Mouse (Mus musculus): Measurements from ENCODE around the gene Cpt1b. TPM values are rescaled to one million over a fixed set of nuclear protein-coding genes. Genes with fewer than 3 reads are reported as not detected.
"Not testable (repeated sequence)": the region's sequence is repeated elsewhere in the genome, so short reads cannot be mapped to it uniquely, and the experiment has no call there.

Gene Cpt1b
- polyA plus RNA-seq, 1 experiment from 2014 or later = 1.2 TPM

DNA sequence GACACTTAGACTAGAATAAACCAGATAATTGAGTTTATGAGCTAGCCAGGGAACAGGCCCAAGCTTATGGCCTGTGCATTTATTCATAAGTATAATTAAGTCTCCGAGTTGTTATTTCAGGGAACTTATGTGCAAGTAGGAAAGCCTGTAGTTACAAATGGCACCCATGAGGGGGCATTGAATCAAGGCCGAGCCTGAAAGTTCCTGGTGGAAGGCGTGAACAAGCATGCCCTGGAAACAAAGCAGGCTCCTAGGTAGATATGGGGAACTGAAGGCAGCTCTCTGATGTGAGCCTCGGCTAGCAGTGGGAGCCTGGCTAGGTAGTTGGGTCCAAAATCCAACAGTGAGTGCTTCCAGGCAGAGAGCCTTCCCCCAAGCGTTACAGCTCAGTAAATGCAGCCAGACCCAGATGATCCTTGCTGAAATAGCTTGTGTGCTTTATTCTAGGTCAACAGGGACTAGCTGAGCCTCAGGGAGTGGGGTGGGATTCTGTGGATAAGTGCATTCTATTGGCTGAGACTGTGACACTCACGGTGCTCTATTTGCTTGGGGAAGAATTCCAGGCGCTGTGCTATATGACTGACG lies 16.9 kb upstream of the Cpt1b start:
- H3K27me3 ChIP-seq (ENCODE audit: control insufficient read depth, insufficient read depth, low read length) = no peaks in the 10 kb centered on the region
- H3K27ac ChIP-seq = no peak overlapping the region
- no peaks in the 10 kb centered on the region for H3K4me1 ChIP-seq (replicated peaks; ENCODE audit: control insufficient read depth, insufficient read depth, low read length)
- peak; percentile 38 for DNase-seq (ENCODE audit: low spot score)
- no peak overlapping the region for H3K9ac ChIP-seq
- ATAC-seq (ENCODE audit: low FRiP score) = no peak
- H3K9me3 ChIP-seq (ENCODE audit: control insufficient read depth, low read length) = no peaks in the 10 kb centered on the region
- no peak overlapping the region for H3K4me3 ChIP-seq (replicated peaks; ENCODE audit: low read length)
- WGBS = 44% methylated on average over 8 of the region's 8 CpGs
- no peaks in the 10 kb centered on the region for H3K36me3 ChIP-seq (replicated peaks; ENCODE audit: control insufficient read depth, insufficient read depth)
- no peak overlapping the region for H3K4me2 ChIP-seq (replicated peaks)

DNA sequence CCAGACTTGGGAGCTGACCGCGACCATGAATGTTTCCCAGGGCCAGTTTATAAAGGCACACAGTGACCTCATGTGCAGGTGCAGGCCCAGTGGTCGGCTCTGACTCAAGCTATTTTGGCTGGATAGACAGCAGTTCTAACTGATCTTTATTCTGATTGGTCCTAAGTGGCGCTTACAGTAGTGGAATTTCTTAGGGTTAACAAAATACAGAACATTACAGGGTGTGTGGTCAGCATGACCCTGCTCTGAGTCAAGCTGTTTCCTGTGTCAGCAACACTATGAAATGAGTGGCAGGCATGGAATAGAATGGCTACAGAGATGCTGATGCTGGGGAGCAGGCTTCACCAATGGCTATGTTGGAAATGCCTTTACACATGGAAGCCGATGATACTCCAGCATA lies 10.2 kb upstream of the Cpt1b start:
- no peak overlapping the region for H3K9ac ChIP-seq
- H3K27ac ChIP-seq = no peak overlapping the region
- H3K36me3 ChIP-seq (replicated peaks; ENCODE audit: control insufficient read depth, insufficient read depth) = no peaks in the 10 kb centered on the region
- no peaks in the 10 kb centered on the region for H3K27me3 ChIP-seq (ENCODE audit: control insufficient read depth, insufficient read depth, low read length)
- ATAC-seq (ENCODE audit: low FRiP score) (no peak), DNase-seq (ENCODE audit: low spot score) (no peak)
- H3K4me1 ChIP-seq (replicated peaks; ENCODE audit: control insufficient read depth, insufficient read depth, low read length) = no peaks in the 10 kb centered on the region
- H3K4me2 ChIP-seq (replicated peaks) = no peak overlapping the region
- H3K9me3 ChIP-seq (ENCODE audit: control insufficient read depth, low read length) = no peaks in the 10 kb centered on the region
- no peak overlapping the region for H3K4me3 ChIP-seq (replicated peaks; ENCODE audit: low read length)
- WGBS = 85% methylated on average over 5 of the region's 5 CpGs

DNA sequence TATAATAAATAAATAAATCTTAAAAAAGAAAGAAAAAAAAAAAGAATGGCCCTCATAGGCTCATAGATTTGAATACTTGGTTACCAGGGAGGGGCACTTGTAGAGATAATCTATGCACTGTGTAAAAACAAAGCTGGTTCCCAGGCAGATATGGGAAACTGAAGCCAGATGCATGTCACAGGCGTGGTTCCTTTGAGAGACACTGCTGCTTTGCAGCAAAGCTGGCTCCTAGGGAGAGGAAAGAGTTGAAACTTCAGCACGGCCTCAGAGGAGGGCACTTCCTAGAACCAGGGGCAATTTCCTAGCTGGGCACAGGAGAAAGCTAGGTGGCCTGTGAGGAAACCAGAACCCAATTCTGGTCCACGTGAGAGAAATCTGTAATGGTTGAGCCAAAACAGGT lies 8.5 kb upstream of the Cpt1b start:
- ATAC-seq (ENCODE audit: low FRiP score) (no peak), DNase-seq (ENCODE audit: low spot score) (no peak)
- Histone ChIP-seq H3K36me3 (replicated peaks; ENCODE audit: control insufficient read depth, insufficient read depth) (no peaks in the 10 kb centered on the region), H3K9ac (no peak overlapping the region), H3K27me3 (ENCODE audit: control insufficient read depth, insufficient read depth, low read length) (no peaks in the 10 kb centered on the region), H3K4me2 (replicated peaks) (no peak overlapping the region), H3K27ac (no peak overlapping the region), H3K4me1 (replicated peaks; ENCODE audit: control insufficient read depth, insufficient read depth, low read length) (no peaks in the 10 kb centered on the region), H3K4me3 (replicated peaks; ENCODE audit: low read length) (no peak overlapping the region), H3K9me3 (ENCODE audit: control insufficient read depth, low read length) (no peaks in the 10 kb centered on the region)
- 81% methylated on average over 3 of the region's 3 CpGs for WGBS

GRCm38 (mm10) chr15:89432946-89433345 lies 7.3 kb upstream of the Cpt1b start:
- H3K4me2 ChIP-seq (replicated peaks) = no peak overlapping the region
- H3K4me3 ChIP-seq (replicated peaks; ENCODE audit: low read length) = no peak overlapping the region
- H3K36me3 ChIP-seq (replicated peaks; ENCODE audit: control insufficient read depth, insufficient read depth) = 0 out of 2 replicates have a peak, but pooled peaks cover 2% of the 10 kb centered on the region
- H3K27ac ChIP-seq = no peak overlapping the region
- H3K27me3 ChIP-seq (ENCODE audit: control insufficient read depth, insufficient read depth, low read length) = no peaks in the 10 kb centered on the region
- H3K4me1 ChIP-seq (replicated peaks; ENCODE audit: control insufficient read depth, insufficient read depth, low read length) = peaks cover 9% of the 10 kb centered on the region
- no peaks in the 10 kb centered on the region for H3K9me3 ChIP-seq (ENCODE audit: control insufficient read depth, low read length)
- 76% methylated on average over 4 of the region's 4 CpGs for WGBS
- H3K9ac ChIP-seq = no peak overlapping the region
- DNase-seq (ENCODE audit: low spot score) = no peak
- no peak for ATAC-seq (ENCODE audit: low FRiP score)

DNA sequence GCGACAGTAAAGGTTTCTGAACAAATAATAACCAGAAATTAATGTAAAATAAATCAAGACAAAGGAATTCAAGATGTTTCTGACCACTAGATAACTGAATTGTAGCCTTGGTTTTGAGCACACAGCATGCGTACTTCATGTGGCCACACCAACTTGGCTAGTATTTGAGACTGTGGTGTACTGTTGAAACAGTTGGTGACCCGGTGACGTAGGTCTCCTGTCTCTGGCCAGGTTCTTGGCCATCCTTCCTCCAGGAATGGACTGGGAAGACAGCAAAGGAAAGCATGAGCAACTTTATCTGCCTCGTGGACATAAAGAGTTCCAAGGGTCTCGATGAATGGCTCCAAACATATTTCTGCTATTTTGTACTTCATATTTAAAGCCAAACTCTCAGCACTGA lies 6.1 kb upstream of the Cpt1b start:
- no peak overlapping the region for H3K4me2 ChIP-seq (replicated peaks)
- H3K27me3 ChIP-seq (ENCODE audit: control insufficient read depth, insufficient read depth, low read length) = no peaks in the 10 kb centered on the region
- no peak overlapping the region for H3K4me3 ChIP-seq (replicated peaks; ENCODE audit: low read length)
- H3K9ac ChIP-seq = no peak overlapping the region
- no peak overlapping the region for H3K27ac ChIP-seq
- H3K36me3 ChIP-seq (replicated peaks; ENCODE audit: control insufficient read depth, insufficient read depth) = peaks cover 13% of the 10 kb centered on the region
- no peak for ATAC-seq (ENCODE audit: low FRiP score)
- no peaks in the 10 kb centered on the region for H3K9me3 ChIP-seq (ENCODE audit: control insufficient read depth, low read length)
- 94% methylated on average over 6 of the region's 6 CpGs for WGBS
- H3K4me1 ChIP-seq (replicated peaks; ENCODE audit: control insufficient read depth, insufficient read depth, low read length) = peaks cover 9% of the 10 kb centered on the region
- DNase-seq (ENCODE audit: low spot score) = no peak

DNA sequence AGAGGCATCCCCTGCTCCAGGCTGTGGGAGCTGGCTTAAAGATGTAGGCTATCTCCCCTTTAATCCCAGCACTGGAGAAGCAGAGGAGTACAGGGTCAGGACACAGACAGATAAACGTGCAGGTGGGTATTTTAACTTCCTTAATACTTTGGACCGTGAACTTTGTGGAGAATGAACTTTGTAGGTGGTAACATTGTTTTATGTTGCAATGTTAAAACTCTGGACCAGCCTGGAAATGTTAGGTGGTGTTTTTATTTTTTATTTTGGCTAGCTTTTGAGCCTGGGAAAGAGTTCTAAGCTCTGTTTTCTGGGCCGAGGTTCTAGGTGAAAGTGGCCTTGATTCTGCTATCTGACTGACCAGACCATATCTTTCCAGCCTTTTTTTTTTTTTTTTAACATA lies 5.6 kb upstream of the Cpt1b start:
- peaks cover 9% of the 10 kb centered on the region for H3K4me1 ChIP-seq (replicated peaks; ENCODE audit: control insufficient read depth, insufficient read depth, low read length)
- no peak overlapping the region for H3K27ac ChIP-seq
- WGBS = 95% methylated on average over 3 of the region's 3 CpGs
- H3K9me3 ChIP-seq (ENCODE audit: control insufficient read depth, low read length) = no peaks in the 10 kb centered on the region
- peaks cover 18% of the 10 kb centered on the region for H3K36me3 ChIP-seq (replicated peaks; ENCODE audit: control insufficient read depth, insufficient read depth)
- no peaks in the 10 kb centered on the region for H3K27me3 ChIP-seq (ENCODE audit: control insufficient read depth, insufficient read depth, low read length)
- H3K4me2 ChIP-seq (replicated peaks) = 0 out of 2 replicates have a peak overlapping the region, but pooled peaks have one; percentile 84
- no peak overlapping the region for H3K9ac ChIP-seq
- ATAC-seq (ENCODE audit: low FRiP score) (no peak), DNase-seq (ENCODE audit: low spot score) (no peak)
- no peak overlapping the region for H3K4me3 ChIP-seq (replicated peaks; ENCODE audit: low read length)

DNA sequence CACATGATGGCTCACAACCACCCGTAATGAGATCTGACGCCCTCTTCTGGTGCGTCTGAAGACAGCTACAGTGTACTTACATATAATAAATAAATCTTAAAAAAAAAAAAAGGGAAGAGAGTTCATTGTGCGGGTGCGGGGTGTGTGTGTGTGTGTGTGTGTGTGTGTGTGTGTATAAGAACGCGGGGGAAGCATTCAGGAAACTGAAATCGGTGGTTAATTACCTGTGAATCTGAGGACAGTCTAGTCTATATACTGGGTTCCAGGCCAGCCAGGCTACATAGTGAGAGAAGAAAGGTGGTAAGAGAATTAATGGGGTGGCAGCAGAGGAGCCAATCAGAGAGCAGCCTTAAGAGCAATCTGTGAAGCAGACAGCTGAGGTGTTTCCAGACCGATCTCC lies 5.1 kb upstream of the Cpt1b start:
- not testable (repeated sequence) for H3K4me1 ChIP-seq (replicated peaks; ENCODE audit: control insufficient read depth, insufficient read depth, low read length); H3K27me3 ChIP-seq (ENCODE audit: control insufficient read depth, insufficient read depth, low read length); DNase-seq (ENCODE audit: low spot score); H3K27ac ChIP-seq; ATAC-seq (ENCODE audit: low FRiP score); H3K9me3 ChIP-seq (ENCODE audit: control insufficient read depth, low read length); H3K4me3 ChIP-seq (replicated peaks; ENCODE audit: low read length); H3K9ac ChIP-seq
- H3K36me3 ChIP-seq (replicated peaks; ENCODE audit: control insufficient read depth, insufficient read depth) = peaks cover 23% of the 10 kb centered on the region
- 90% methylated on average over 6 of the region's 9 CpGs for WGBS
- H3K4me2 ChIP-seq (replicated peaks) = peak overlapping the region; percentile 84

DNA sequence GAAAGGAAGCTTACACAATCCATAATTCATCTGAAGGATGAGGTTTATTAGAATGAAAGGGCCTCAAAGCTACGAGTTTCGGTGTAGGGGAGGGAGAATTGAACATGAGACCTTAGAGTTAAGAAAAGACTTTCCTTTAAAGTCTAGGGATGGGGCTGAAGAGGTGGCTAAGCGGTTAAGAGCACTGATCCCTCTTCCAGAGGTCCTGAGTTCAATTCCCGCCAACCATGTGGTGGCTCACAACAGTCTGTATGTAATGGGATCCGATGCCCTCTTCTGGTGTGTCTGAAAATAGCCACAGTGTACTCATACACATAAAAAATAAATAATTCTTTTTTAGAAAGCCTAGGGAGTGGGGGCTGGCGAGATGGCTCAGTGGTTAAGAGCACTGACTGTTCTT lies 4.7 kb upstream of the Cpt1b start:
- DNase-seq (ENCODE audit: low spot score) (no peak), ATAC-seq (ENCODE audit: low FRiP score) (no peak)
- peak overlapping the region; percentile 59 for H3K4me3 ChIP-seq (replicated peaks; ENCODE audit: low read length)
- peak overlapping the region; percentile 94 for H3K27ac ChIP-seq
- H3K4me2 ChIP-seq (replicated peaks) = peak overlapping the region; percentile 84
- H3K4me1 ChIP-seq (replicated peaks; ENCODE audit: control insufficient read depth, insufficient read depth, low read length) = peaks cover 9% of the 10 kb centered on the region
- H3K9me3 ChIP-seq (ENCODE audit: control insufficient read depth, low read length) = no peaks in the 10 kb centered on the region
- 49% methylated on average over 6 of the region's 6 CpGs for WGBS
- H3K9ac ChIP-seq = peak overlapping the region; percentile 70
- no peaks in the 10 kb centered on the region for H3K27me3 ChIP-seq (ENCODE audit: control insufficient read depth, insufficient read depth, low read length)
- peaks cover 27% of the 10 kb centered on the region for H3K36me3 ChIP-seq (replicated peaks; ENCODE audit: control insufficient read depth, insufficient read depth)

DNA sequence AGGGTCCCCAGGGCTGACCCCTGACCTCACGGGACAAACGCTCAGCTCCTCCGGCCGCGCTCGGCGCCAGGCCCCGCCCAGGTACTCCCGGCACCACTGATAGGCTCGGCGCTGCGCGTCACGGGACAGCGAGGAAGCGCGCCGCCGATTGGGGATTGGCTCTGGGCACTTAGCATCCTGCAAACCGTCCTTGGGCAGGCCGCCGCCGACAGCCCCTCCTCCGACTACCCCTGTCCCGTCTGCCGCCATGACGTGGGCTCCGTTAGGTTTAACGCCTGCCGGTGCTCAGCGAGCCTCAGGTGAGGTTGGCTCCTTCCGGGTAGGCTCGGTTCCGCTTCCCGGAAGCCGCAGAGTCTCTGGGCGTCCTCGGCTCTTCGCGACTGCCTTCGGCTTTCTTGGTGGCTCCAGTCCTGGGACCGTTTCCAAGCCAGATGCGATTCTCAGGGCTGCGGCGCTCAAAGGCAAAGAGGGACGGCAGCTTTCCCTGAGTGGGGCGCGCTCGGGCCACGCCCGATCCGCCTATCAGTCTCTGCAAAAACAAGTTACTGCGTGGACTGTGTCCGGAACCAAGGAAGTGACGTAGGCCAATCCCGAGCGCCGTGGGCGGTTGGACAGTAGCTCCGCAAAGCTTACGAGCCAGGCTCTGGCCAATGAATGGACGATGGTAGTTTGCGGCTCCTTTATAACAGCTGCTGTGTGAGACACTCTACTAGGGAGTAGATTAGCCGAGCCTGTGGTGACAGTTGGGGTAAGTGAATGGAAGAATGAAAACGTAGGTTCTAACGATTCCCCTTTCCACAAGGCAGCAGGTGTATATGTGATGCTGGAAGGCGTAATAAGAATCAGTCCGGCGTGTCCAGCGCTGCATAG lies 3.9 kb upstream of the Cpt1b start, which contains the start of the genes C730034F03Rik, Gm44502 and Chkb:
C730034F03Rik (plus strand) TSS at position 238 of the 870 bp plus-strand sequence.
Gm44502 (minus strand) TSS at position 345 of the 870 bp plus-strand sequence.
Chkb (minus strand) TSS at position 557 of the 870 bp plus-strand sequence.
- Histone ChIP-seq H3K27me3 (ENCODE audit: control insufficient read depth, insufficient read depth, low read length) (no peaks in the 10 kb centered on the region), H3K4me2 (replicated peaks) (peak within 1 kb of the TSS; percentile 84), H3K9ac (peak within 1 kb of the TSS; percentile 70), H3K4me1 (replicated peaks; ENCODE audit: control insufficient read depth, insufficient read depth, low read length) (peaks cover 9% of the 10 kb centered on the region), H3K4me3 (replicated peaks; ENCODE audit: low read length) (peak within 1 kb of the TSS; percentile 59), H3K36me3 (replicated peaks; ENCODE audit: control insufficient read depth, insufficient read depth) (peaks cover 27% of the 10 kb centered on the region), H3K27ac (peak within 1 kb of the TSS; percentile 94), H3K9me3 (ENCODE audit: control insufficient read depth, low read length) (no peaks in the 10 kb centered on the region)
- under 1% methylated on average over 70 of the region's 70 CpGs for WGBS
- peak; percentile 93 for DNase-seq (ENCODE audit: low spot score)
- ATAC-seq (ENCODE audit: low FRiP score) = peak; percentile 94

Measured in hindbrain, embryonic 14.5 days (tissue).